Mouse (Mus musculus) hindbrain, embryonic 13.5 days (tissue): ENCODE data around the gene Ppard. TPM values are rescaled to one million over a fixed set of nuclear protein-coding genes. Genes with fewer than 3 reads are reported as not detected.
"Not testable (repeated sequence)": the region's sequence is repeated elsewhere in the genome, so short reads cannot be mapped to it uniquely, and the experiment has no call there.

Experiments
- ATAC-seq: fragments of 200-750 bp; cut with Nextera tagmentation; 2 replicates; pipeline ENCODE4 v1.8.0; 2017; ENCODE audit warnings: moderate TSS enrichment; ENCODE audit not compliant: low FRiP score
- H3K27ac ChIP-seq: fragments of 300-500 bp; sonication (generic); 2 replicates; pipeline ENCODE4 v1.5.1; 2015; ENCODE audit warnings: inconsistent platforms, mild to moderate bottlenecking, moderate library complexity
- H3K27me3 ChIP-seq: fragments of 300-500 bp; sonication (generic); 2 replicates; pipeline ENCODE4 v1.6.1; 2015; ENCODE audit warnings: mild to moderate bottlenecking, inconsistent platforms
- H3K36me3 ChIP-seq: fragments of 300-500 bp; sonication (generic); 2 replicates; pipeline ENCODE4 v1.6.1; 2015; ENCODE audit warnings: mild to moderate bottlenecking, inconsistent platforms
- H3K4me1 ChIP-seq: fragments of 300-500 bp; sonication (generic); replicated peaks from 2 replicates; pipeline ENCODE4 v1.6.1; 2015; ENCODE audit warnings: inconsistent platforms
- H3K4me2 ChIP-seq: fragments of 300-500 bp; sonication (generic); 2 replicates; pipeline ENCODE4 v1.6.1; 2015; ENCODE audit warnings: inconsistent platforms, mild to moderate bottlenecking, moderate library complexity
- H3K4me3 ChIP-seq: fragments of 300-500 bp; sonication (generic); 2 replicates; pipeline ENCODE4 v1.5.1; 2015; ENCODE audit warnings: mild to moderate bottlenecking, inconsistent platforms
- H3K9ac ChIP-seq: fragments of 300-500 bp; sonication (generic); 2 replicates; pipeline ENCODE4 v1.6.1; 2015; ENCODE audit warnings: mild to moderate bottlenecking, inconsistent platforms
- H3K9me3 ChIP-seq: fragments of 300-500 bp; sonication (generic); 2 replicates; pipeline ENCODE4 v1.6.1; 2016; ENCODE audit warnings: inconsistent platforms
- WGBS: fragments of 180-500 bp; shearing (Covaris S2); methylation state at CpG from one replicate; pipeline ENCODE4 v1.1.7; 2015; 5-methylcytosine and 5-hydroxymethylcytosine counted together
- polyA plus RNA-seq: library from polyadenylated mRNA; unstranded; fragments of >200 nt; fragmentation: Nextera tagmentation; extraction: Ambion mirVana; gene quantifications from 2 replicates; pipeline ENCODE4 v1.2.1, GENCODE M21; 2015

Ppard gene
- polyA plus RNA-seq, 1 experiment from 2014 or later: 2.1 TPM

- H3K4me3 ChIP-seq: peak within 1 kb of the TSS; percentile 19
- WGBS: 24% methylated on average over 26 of the region's 26 CpGs
- H3K27me3 ChIP-seq: peaks cover 6% of the 10 kb centered on the region; the same call in 1 of the 2 replicates
- H3K4me2 ChIP-seq: peak within 1 kb of the TSS; percentile 36
- peaks cover 26% of the 10 kb centered on the region for H3K36me3 ChIP-seq
- peak; percentile 57; the same call in 1 of the 2 replicates for ATAC-seq
- peaks cover 12% of the 10 kb centered on the region for H3K4me1 ChIP-seq
- H3K9ac ChIP-seq: peak within 1 kb of the TSS; percentile 68
- H3K27ac ChIP-seq: peak within 1 kb of the TSS; percentile 50
- H3K9me3 ChIP-seq: no peaks in the 10 kb centered on the region
These were observed 24.7 kb upstream of the Ppard start, which contains the start of gene Def6 for GRCm38 (mm10) chr17:28207591-28208313. Gene Def6, plus strand, starts transcription at chr17:28207778.

GRCm38 (mm10) chr17:28208314-28208612 is 24.2 kb upstream of the Ppard start:
- H3K36me3 ChIP-seq: peaks cover 21% of the 10 kb centered on the region
- peaks cover 12% of the 10 kb centered on the region for H3K4me1 ChIP-seq
- H3K27me3 ChIP-seq: peaks cover 6% of the 10 kb centered on the region; the same call in 1 of the 2 replicates
- WGBS: 84% methylated on average over 8 of the region's 8 CpGs
- ATAC-seq: no peak
- H3K9me3 ChIP-seq: no peaks in the 10 kb centered on the region
- no peak overlapping the region for H3K27ac ChIP-seq
- no peak overlapping the region; the same call in 1 of the 2 replicates for H3K9ac ChIP-seq
- H3K4me2 ChIP-seq: peak overlapping the region; percentile 36
- H3K4me3 ChIP-seq: peak overlapping the region; percentile 19; the same call in 1 of the 2 replicates

- Histone ChIP-seq H3K9ac (no peak overlapping the region), H3K9me3 (no peaks in the 10 kb centered on the region), H3K4me3 (no peak overlapping the region), H3K36me3 (peaks cover 12% of the 10 kb centered on the region), H3K4me2 (no peak overlapping the region), H3K27ac (no peak overlapping the region), H3K4me1 (peaks cover 12% of the 10 kb centered on the region), H3K27me3 (peaks cover 6% of the 10 kb centered on the region; the same call in 1 of the 2 replicates)
- 72% methylated on average over 4 of the region's 4 CpGs for WGBS
- ATAC-seq: no peak
These were observed 22.9 kb upstream of the Ppard start for GRCm38 (mm10) chr17:28209457-28210110.

- Histone ChIP-seq H3K9me3 (no peaks in the 10 kb centered on the region), H3K36me3 (no peaks in the 10 kb centered on the region), H3K27me3 (peaks cover 8% of the 10 kb centered on the region; the same call in 1 of the 2 replicates), H3K4me2 (no peak overlapping the region), H3K9ac (no peak overlapping the region), H3K4me1 (peaks cover 11% of the 10 kb centered on the region), H3K27ac (no peak overlapping the region), H3K4me3 (no peak overlapping the region)
- 86% methylated on average over 6 of the region's 6 CpGs for WGBS
- no peak for ATAC-seq
These were observed 20.6 kb upstream of the Ppard start for GRCm38 (mm10) chr17:28211921-28212341.

- peaks cover 13% of the 10 kb centered on the region; the same call in 1 of the 2 replicates for H3K27me3 ChIP-seq
- WGBS: 78% methylated on average over 9 of the region's 9 CpGs
- H3K36me3 ChIP-seq: no peaks in the 10 kb centered on the region
- no peak overlapping the region for H3K27ac ChIP-seq
- ATAC-seq: no peak
- no peaks in the 10 kb centered on the region for H3K9me3 ChIP-seq
- no peak overlapping the region for H3K4me2 ChIP-seq
- H3K9ac ChIP-seq: no peak overlapping the region
- no peak overlapping the region for H3K4me3 ChIP-seq
- H3K4me1 ChIP-seq: peaks cover 6% of the 10 kb centered on the region
These were observed 20.1 kb upstream of the Ppard start for GRCm38 (mm10) chr17:28212391-28212790.

- Histone ChIP-seq H3K9me3 (no peaks in the 10 kb centered on the region), H3K9ac (no peak overlapping the region), H3K27ac (no peak overlapping the region), H3K4me3 (no peak overlapping the region), H3K4me2 (no peak overlapping the region), H3K4me1 (peaks cover 5% of the 10 kb centered on the region; the same call in 1 of the 2 replicates), H3K36me3 (no peaks in the 10 kb centered on the region), H3K27me3 (peaks cover 21% of the 10 kb centered on the region)
- 38% methylated on average over 4 of the region's 4 CpGs for WGBS
- ATAC-seq: no peak
These were observed 19.3 kb upstream of the Ppard start for GRCm38 (mm10) chr17:28213236-28213635.

- Histone ChIP-seq H3K27ac (no peak overlapping the region), H3K4me3 (no peak overlapping the region), H3K4me2 (no peak overlapping the region), H3K36me3 (no peaks in the 10 kb centered on the region), H3K4me1 (peaks cover 5% of the 10 kb centered on the region; the same call in 1 of the 2 replicates), H3K9me3 (no peaks in the 10 kb centered on the region), H3K27me3 (peaks cover 21% of the 10 kb centered on the region), H3K9ac (no peak overlapping the region)
- 87% methylated on average over 9 of the region's 9 CpGs for WGBS
- no peak for ATAC-seq
These were observed 15.7 kb upstream of the Ppard start for GRCm38 (mm10) chr17:28216791-28217190.

- no peak overlapping the region for H3K4me3 ChIP-seq
- no peaks in the 10 kb centered on the region for H3K36me3 ChIP-seq
- peak overlapping the region; percentile 11; the same call in 1 of the 2 replicates for H3K4me2 ChIP-seq
- no peak overlapping the region for H3K9ac ChIP-seq
- no peak for ATAC-seq
- H3K27me3 ChIP-seq: peaks cover 21% of the 10 kb centered on the region
- H3K4me1 ChIP-seq: peaks cover 8% of the 10 kb centered on the region
- WGBS: 30% methylated on average over 23 of the region's 23 CpGs
- H3K9me3 ChIP-seq: no peaks in the 10 kb centered on the region
- peak overlapping the region; percentile 20; the same call in 1 of the 2 replicates for H3K27ac ChIP-seq
These were observed 14.5 kb upstream of the Ppard start for GRCm38 (mm10) chr17:28217721-28218649.

GRCm38 (mm10) chr17:28222463-28222862 is 10.0 kb upstream of the Ppard start:
- not testable (repeated sequence) for ATAC-seq, H3K9ac ChIP-seq, H3K9me3 ChIP-seq, H3K4me3 ChIP-seq, H3K4me2 ChIP-seq, H3K36me3 ChIP-seq, H3K27ac ChIP-seq
- H3K27me3 ChIP-seq: peaks cover 13% of the 10 kb centered on the region
- 94% methylated on average over 10 of the region's 10 CpGs for WGBS
- peaks cover 27% of the 10 kb centered on the region for H3K4me1 ChIP-seq

GRCm38 (mm10) chr17:28223561-28224391 is 8.7 kb upstream of the Ppard start:
- H3K4me1 ChIP-seq: peaks cover 22% of the 10 kb centered on the region
- no peaks in the 10 kb centered on the region for H3K27me3 ChIP-seq
- under 1% methylated on average over 45 of the region's 46 CpGs for WGBS
- no peaks in the 10 kb centered on the region for H3K36me3 ChIP-seq
- peak overlapping the region; percentile 91 for H3K27ac ChIP-seq
- no peaks in the 10 kb centered on the region for H3K9me3 ChIP-seq
- ATAC-seq: peak; percentile 78
- H3K4me3 ChIP-seq: peak overlapping the region; percentile 56
- H3K4me2 ChIP-seq: peak overlapping the region; percentile 88
- peak overlapping the region; percentile 88 for H3K9ac ChIP-seq

GRCm38 (mm10) chr17:28224615-28225014 is 7.9 kb upstream of the Ppard start:
- Histone ChIP-seq H3K4me3 (0 out of 2 replicates have a peak overlapping the region, but pooled peaks have one; percentile 56), H3K9me3 (no peaks in the 10 kb centered on the region), H3K4me2 (no peak overlapping the region), H3K27ac (0 out of 2 replicates have a peak overlapping the region, but pooled peaks have one; percentile 91), H3K36me3 (no peaks in the 10 kb centered on the region), H3K9ac (no peak overlapping the region), H3K27me3 (no peaks in the 10 kb centered on the region), H3K4me1 (peaks cover 22% of the 10 kb centered on the region)
- WGBS: 89% methylated on average over 10 of the region's 10 CpGs
- ATAC-seq: no peak
